ENCODE assay signal across 15 mouse cellular contexts in the genomic region with DNA sequence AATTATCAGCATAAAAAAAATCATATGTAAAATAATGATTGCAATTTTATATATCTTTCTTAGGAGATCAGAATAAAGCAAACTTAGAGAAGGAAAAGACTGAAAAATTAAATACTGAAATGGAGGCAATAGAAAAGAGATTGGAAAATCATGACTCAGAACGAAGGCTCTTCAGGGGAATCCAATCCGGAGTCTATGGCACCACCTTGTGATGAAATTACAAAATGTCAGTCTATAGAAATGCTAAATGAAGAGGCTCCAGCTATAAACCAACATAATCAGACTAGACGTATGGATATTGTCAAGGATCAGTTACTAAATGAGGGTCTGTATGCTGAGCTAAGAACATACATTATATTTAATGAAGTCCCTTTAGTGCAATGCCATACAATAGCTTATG. TPM values are rescaled to one million over a fixed set of nuclear protein-coding genes. Genes with fewer than 3 reads are reported as not detected.
A peak's percentile ranks its signal among the peaks of the same experiment; 100 is the strongest.
DNase-seq lines count a peak whose midpoint lies in the region; ATAC-seq and TF ChIP-seq lines count a peak whose summit lies in the region.
"Had no signal": no experiment of that assay in that cellular context is flagged by ENCODE, and none has a peak within 500 bp of the region (broad histone marks: within the 10 kb centered on the region; RNA-seq: fewer than 3 reads in every experiment).

No protein-coding gene starts in this region.

- no peak overlapping the region for H3K4me3 ChIP-seq in forebrain, embryonic 14.5 days (ENCODE audit: low read depth, low read length)
- H3K4me3 ChIP-seq in forebrain, embryonic 16.5 days (replicated peaks; ENCODE audit: low read length): no peak overlapping the region
- H3K4me3 ChIP-seq in layer of hippocampus, adult 2 months: no peak overlapping the region
- H3K4me3 ChIP-seq: lung, embryonic 15.5 days; midbrain, embryonic 12.5 days had no signal

- TF ChIP-seq CTCF in layer of hippocampus, adult 2 months (conservative IDR thresholded peaks at IDR 0.05): peak; percentile 78
- TF ChIP-seq CTCF in brain, embryonic 14.5 days (IDR thresholded peaks at IDR 0.05; ENCODE audit: borderline replicate concordance, extremely low read depth, insufficient read depth, insufficient read length): peak; percentile 32; the same call in 1 of the 2 replicates

- no peak overlapping the region for H3K27ac ChIP-seq in forebrain, embryonic 14.5 days (ENCODE audit: low read depth, low read length)
- H3K27ac ChIP-seq in forebrain, embryonic 16.5 days (ENCODE audit: low read length): no peak overlapping the region
- H3K27ac ChIP-seq in layer of hippocampus, adult 2 months: no peak overlapping the region
- H3K27ac ChIP-seq: lung, embryonic 15.5 days; midbrain, embryonic 12.5 days had no signal

- 60% methylated on average over 3 of the region's 3 CpGs for WGBS in forebrain, embryonic 14.5 days
- WGBS in forebrain, embryonic 16.5 days: 53% methylated on average over 3 of the region's 3 CpGs

- H3K9ac ChIP-seq in forebrain, embryonic 14.5 days (ENCODE audit: low read length): no peak overlapping the region
- no peak overlapping the region for H3K9ac ChIP-seq in forebrain, embryonic 16.5 days (replicated peaks; ENCODE audit: low read depth, low read length)
- H3K9ac ChIP-seq: lung, embryonic 15.5 days; midbrain, embryonic 12.5 days had no signal

- H3K4me2 ChIP-seq in forebrain, embryonic 14.5 days (ENCODE audit: low read length): no peak overlapping the region
- H3K4me2 ChIP-seq in forebrain, embryonic 16.5 days (ENCODE audit: low read length): no peak overlapping the region
- H3K4me2 ChIP-seq: lung, embryonic 15.5 days; midbrain, embryonic 12.5 days had no signal

- no peaks in the 10 kb centered on the region for H3K36me3 ChIP-seq in forebrain, embryonic 14.5 days (ENCODE audit: control insufficient read depth, insufficient read depth, low read length)
- H3K36me3 ChIP-seq in forebrain, embryonic 16.5 days (ENCODE audit: control insufficient read depth, insufficient read depth): no peaks in the 10 kb centered on the region
- H3K36me3 ChIP-seq: lung, embryonic 15.5 days; midbrain, embryonic 12.5 days had no signal

- no peak for TF ChIP-seq POLR2A in brain, embryonic 14.5 days (IDR thresholded peaks at IDR 0.05; ENCODE audit: borderline replicate concordance, extremely low read depth, insufficient read depth, insufficient read length, poor library complexity, severe bottlenecking)

- no peaks in the 10 kb centered on the region for H3K27me3 ChIP-seq in forebrain, embryonic 14.5 days (replicated peaks; ENCODE audit: control insufficient read depth, insufficient read depth, low read length)
- no peaks in the 10 kb centered on the region for H3K27me3 ChIP-seq in forebrain, embryonic 16.5 days (replicated peaks; ENCODE audit: control insufficient read depth, insufficient read depth, low read length)
- H3K27me3 ChIP-seq: lung, embryonic 15.5 days; midbrain, embryonic 12.5 days had no signal

- ATAC-seq in forebrain, embryonic 14.5 days: no peak
- no peak for ATAC-seq in forebrain, embryonic 16.5 days

- intact Hi-C loops in gastrocnemius, postnatal 36 days (cut with DNase I): no loop called here

- no peaks in the 10 kb centered on the region for H3K9me3 ChIP-seq in forebrain, embryonic 14.5 days (replicated peaks; ENCODE audit: control insufficient read depth, low read length)
- H3K9me3 ChIP-seq in forebrain, embryonic 16.5 days (ENCODE audit: control insufficient read depth, low read length): no peaks in the 10 kb centered on the region
- H3K9me3 ChIP-seq: lung, embryonic 15.5 days; midbrain, embryonic 12.5 days had no signal

- no peaks in the 10 kb centered on the region for H3K4me1 ChIP-seq in forebrain, embryonic 14.5 days (ENCODE audit: control insufficient read depth, insufficient read depth, low read length)
- no peaks in the 10 kb centered on the region for H3K4me1 ChIP-seq in forebrain, embryonic 16.5 days (replicated peaks; ENCODE audit: control insufficient read depth, insufficient read depth, low read length)
- H3K4me1 ChIP-seq: lung, embryonic 15.5 days; midbrain, embryonic 12.5 days had no signal

- DNase-seq in forebrain, embryonic 14.5 days (ENCODE audit: low spot score): peak; percentile 66
- peak; percentile 23 to 24 for DNase-seq in layer of hippocampus, adult 2 months (ENCODE audit: low spot score in 2 of 2)
- no peak for DNase-seq in layer of hippocampus, adult 8-10 months (ENCODE audit: low spot score in 2 of 2)
- peak; percentile 24 for DNase-seq in 416B (ENCODE audit: low read depth)
- DNase-seq in brain, embryonic 14.5 days (ENCODE audit: low read depth): peak; percentile 65
- DNase-seq in yolk sac, embryonic 10.5 days (ENCODE audit: low spot score): no peak
- DNase-seq in gastrocnemius, postnatal 36 days: no peak
- DNase-seq: adrenal gland, postnatal 36 days; cerebellum, adult 2 months; kidney, adult 8-10 months had no signal

RNA-seq across cellular contexts. Expression of a gene that starts 3.1 kb away (rescaled TPM):
- not detected in 2 replicates for polyA plus RNA-seq in forebrain, embryonic 14.5 days (2014; fragmentation: Nextera tagmentation; extraction: Ambion mirVana)
- not detected in 2 replicates for polyA plus RNA-seq in forebrain, embryonic 16.5 days (2015; fragmentation: Nextera tagmentation; extraction: Ambion mirVana)
- not detected for total RNA-seq in layer of hippocampus, adult 2 months (2021)
- total RNA-seq in layer of hippocampus, adult 8-10 months (2022): not detected
- polyA plus RNA-seq in brain, embryonic 14.5 days (2012; rRNA removed): not detected in 2 replicates
- total RNA-seq in gastrocnemius, postnatal 36 days (2021): not detected
- total RNA-seq: adrenal gland, postnatal 36 days had no signal
- polyA plus RNA-seq: cerebellum, adult 2 months; heart, embryonic 14.5 days; lung, embryonic 15.5 days; midbrain, embryonic 12.5 days; neural tube, embryonic 14.5 days had no signal

RNA-seq across cellular contexts. Expression of a gene that starts 6.9 kb away (rescaled TPM):
- not detected in 2 replicates for polyA plus RNA-seq in forebrain, embryonic 14.5 days (2014; fragmentation: Nextera tagmentation; extraction: Ambion mirVana)
- polyA plus RNA-seq in forebrain, embryonic 16.5 days (2015; fragmentation: Nextera tagmentation; extraction: Ambion mirVana): not detected in 2 replicates
- total RNA-seq in layer of hippocampus, adult 2 months (2021): not detected
- not detected for total RNA-seq in layer of hippocampus, adult 8-10 months (2022)
- polyA plus RNA-seq in brain, embryonic 14.5 days (2012; rRNA removed): not detected in 2 replicates
- total RNA-seq in gastrocnemius, postnatal 36 days (2021): not detected
- total RNA-seq: adrenal gland, postnatal 36 days had no signal
- polyA plus RNA-seq: cerebellum, adult 2 months; heart, embryonic 14.5 days; lung, embryonic 15.5 days; midbrain, embryonic 12.5 days; neural tube, embryonic 14.5 days had no signal

RNA-seq across cellular contexts. Expression of a gene that starts 35.3 kb away (rescaled TPM):
- not detected in 2 replicates for polyA plus RNA-seq in forebrain, embryonic 14.5 days (2014; fragmentation: Nextera tagmentation; extraction: Ambion mirVana)
- polyA plus RNA-seq in forebrain, embryonic 16.5 days (2015; fragmentation: Nextera tagmentation; extraction: Ambion mirVana): not detected in 2 replicates
- total RNA-seq in layer of hippocampus, adult 2 months (2021): not detected
- total RNA-seq in layer of hippocampus, adult 8-10 months (2022): not detected
- polyA plus RNA-seq in brain, embryonic 14.5 days (2012; rRNA removed): not detected in 2 replicates
- not detected for total RNA-seq in gastrocnemius, postnatal 36 days (2021)
- polyA plus RNA-seq: cerebellum, adult 2 months; heart, embryonic 14.5 days; lung, embryonic 15.5 days; midbrain, embryonic 12.5 days had no signal

RNA-seq across cellular contexts. Expression of a gene that starts 37.2 kb away (rescaled TPM):
- not detected in 2 replicates for polyA plus RNA-seq in forebrain, embryonic 14.5 days (2014; fragmentation: Nextera tagmentation; extraction: Ambion mirVana)
- not detected in 2 replicates for polyA plus RNA-seq in forebrain, embryonic 16.5 days (2015; fragmentation: Nextera tagmentation; extraction: Ambion mirVana)
- not detected for total RNA-seq in layer of hippocampus, adult 2 months (2021)
- not detected for total RNA-seq in layer of hippocampus, adult 8-10 months (2022)
- not detected in 2 replicates for polyA plus RNA-seq in brain, embryonic 14.5 days (2012; rRNA removed)
- not detected for total RNA-seq in gastrocnemius, postnatal 36 days (2021)
- total RNA-seq: adrenal gland, postnatal 36 days had no signal
- polyA plus RNA-seq: cerebellum, adult 2 months; heart, embryonic 14.5 days; lung, embryonic 15.5 days; midbrain, embryonic 12.5 days; neural tube, embryonic 14.5 days had no signal

RNA-seq across cellular contexts. Expression of a gene that starts 46.6 kb away (rescaled TPM):
- polyA plus RNA-seq in forebrain, embryonic 14.5 days (2014; fragmentation: Nextera tagmentation; extraction: Ambion mirVana): not detected in 2 replicates
- not detected in 2 replicates for polyA plus RNA-seq in forebrain, embryonic 16.5 days (2015; fragmentation: Nextera tagmentation; extraction: Ambion mirVana)
- total RNA-seq in layer of hippocampus, adult 2 months (2021): not detected
- total RNA-seq in layer of hippocampus, adult 8-10 months (2022): not detected
- not detected in 2 replicates for polyA plus RNA-seq in brain, embryonic 14.5 days (2012; rRNA removed)
- not detected for total RNA-seq in gastrocnemius, postnatal 36 days (2021)
- total RNA-seq: adrenal gland, postnatal 36 days had no signal
- polyA plus RNA-seq: cerebellum, adult 2 months; heart, embryonic 14.5 days; lung, embryonic 15.5 days; midbrain, embryonic 12.5 days; neural tube, embryonic 14.5 days had no signal

Comparison
In these comparisons a context has a peak if more than half of its experiments do, and no peak if none do; other contexts are left out.
1. DNase-seq: peak in forebrain, embryonic 14.5 days (single experiment), layer of hippocampus, adult 2 months (2 of 2), 416B (single experiment) and brain, embryonic 14.5 days (single experiment); none in layer of hippocampus, adult 8-10 months (0 of 2), yolk sac, embryonic 10.5 days (single experiment) and gastrocnemius, postnatal 36 days (0 of 2).